Mouse (Mus musculus) liver, postnatal 0 days (tissue): ENCODE measurements around the gene Ubac2.

Source experiments
- CTCF ChIP-seq: sonication (generic); IDR thresholded peaks from 2 replicates; pipeline ENCODE4 v1.5.1; 2016; ENCODE audit warnings: antibody characterized with exemption, low read depth
- EP300 ChIP-seq: IDR thresholded peaks from 2 replicates; pipeline ENCODE4 v1.6.1; 2016; ENCODE audit warnings: antibody characterized with exemption, low read depth, mild to moderate bottlenecking

- TF ChIP-seq CTCF (no peak), EP300 (no peak)
Measured at GRCm38 (mm10) chr14:122035860-122036259, 157.4 kb downstream of the Ubac2 start.
